In the genomic region with DNA sequence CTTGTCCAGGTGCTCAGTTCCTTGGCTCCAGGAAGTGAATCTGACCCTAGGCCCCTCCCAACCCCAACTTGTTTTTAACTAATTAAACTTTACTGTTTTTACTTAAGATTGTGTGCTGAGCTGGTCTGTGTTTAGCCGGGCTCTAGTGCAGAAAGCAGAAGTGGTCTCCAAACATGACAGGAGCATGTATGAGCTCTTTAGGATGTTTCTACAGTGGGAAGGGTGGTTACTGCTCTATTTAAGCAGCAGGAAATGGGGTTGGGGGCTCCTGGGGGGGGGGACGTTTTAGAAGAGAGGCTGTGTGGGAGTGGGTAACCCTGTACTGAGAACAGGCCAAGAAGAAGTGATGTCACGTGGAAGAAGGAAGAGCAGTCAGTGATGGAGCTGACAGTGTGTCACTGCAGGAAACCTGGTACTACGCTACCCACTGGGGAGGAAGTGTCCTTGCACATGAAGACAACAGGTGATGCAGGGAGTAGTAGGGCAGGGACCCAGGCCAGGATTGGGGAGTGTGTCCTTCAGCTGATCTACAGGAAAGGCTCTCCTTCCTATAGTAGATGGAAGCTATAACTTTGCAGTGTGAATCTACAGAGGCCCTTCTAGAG, we compare ENCODE assay signal across 12 mouse cellular contexts. TPM values are rescaled to one million over a fixed set of nuclear protein-coding genes. Genes with fewer than 3 reads are reported as not detected.
"Had no signal": no experiment of that assay in that cellular context is flagged by ENCODE, and none has a peak within 500 bp of the region (broad histone marks: within the 10 kb centered on the region; RNA-seq: fewer than 3 reads in every experiment).

No protein-coding gene starts in this region.

RNA-seq across cellular contexts. Expression of gene Tcl1b5, which starts 5.0 kb away (rescaled TPM):
- total RNA-seq: forebrain, postnatal 0 days; gastrocnemius, adult 18-20 months; gastrocnemius, adult 2 months; gastrocnemius, adult 8-10 months; gastrocnemius, postnatal 10 days; gastrocnemius, postnatal 14 days; gastrocnemius, postnatal 25 days; gastrocnemius, postnatal 36 days; gastrocnemius, postnatal 4 days; heart, adult 18-20 months; heart, adult 2 months; heart, adult 8-10 months had no signal

RNA-seq across cellular contexts. Expression of gene Tcl1b3, which starts 9.7 kb away (rescaled TPM):
- total RNA-seq: forebrain, postnatal 0 days; gastrocnemius, adult 18-20 months; gastrocnemius, adult 2 months; gastrocnemius, adult 8-10 months; gastrocnemius, postnatal 10 days; gastrocnemius, postnatal 14 days; gastrocnemius, postnatal 25 days; gastrocnemius, postnatal 36 days; gastrocnemius, postnatal 4 days; heart, adult 18-20 months; heart, adult 2 months; heart, adult 8-10 months had no signal

RNA-seq across cellular contexts. Expression of gene Tcl1b4, which starts 20.6 kb away (rescaled TPM):
- total RNA-seq: forebrain, postnatal 0 days; gastrocnemius, adult 18-20 months; gastrocnemius, adult 2 months; gastrocnemius, adult 8-10 months; gastrocnemius, postnatal 10 days; gastrocnemius, postnatal 14 days; gastrocnemius, postnatal 25 days; gastrocnemius, postnatal 36 days; gastrocnemius, postnatal 4 days; heart, adult 18-20 months; heart, adult 2 months; heart, adult 8-10 months had no signal

RNA-seq across cellular contexts. Expression of gene Tcl1b1, which starts 21.7 kb away (rescaled TPM):
- total RNA-seq: forebrain, postnatal 0 days; gastrocnemius, adult 18-20 months; gastrocnemius, adult 2 months; gastrocnemius, adult 8-10 months; gastrocnemius, postnatal 10 days; gastrocnemius, postnatal 14 days; gastrocnemius, postnatal 25 days; gastrocnemius, postnatal 36 days; gastrocnemius, postnatal 4 days; heart, adult 18-20 months; heart, adult 2 months; heart, adult 8-10 months had no signal

RNA-seq across cellular contexts. Expression of gene Tcl1b2, which starts 35.3 kb away (rescaled TPM):
- total RNA-seq: forebrain, postnatal 0 days; gastrocnemius, adult 18-20 months; gastrocnemius, adult 2 months; gastrocnemius, adult 8-10 months; gastrocnemius, postnatal 10 days; gastrocnemius, postnatal 14 days; gastrocnemius, postnatal 25 days; gastrocnemius, postnatal 36 days; gastrocnemius, postnatal 4 days; heart, adult 18-20 months; heart, adult 2 months; heart, adult 8-10 months had no signal
